Mouse (Mus musculus) heart, postnatal 0 days (tissue): ENCODE data around the gene Slc24a4.

Source experiments
- CTCF ChIP-seq: IDR thresholded peaks from 2 replicates; pipeline ENCODE4 v1.5.1; 2016; ENCODE audit warnings: antibody characterized with exemption, control low read depth, low read depth
- EP300 ChIP-seq: IDR thresholded peaks from 2 replicates; pipeline ENCODE4 v1.6.1; 2016; ENCODE audit warnings: antibody characterized with exemption, low read depth

GRCm38 (mm10) chr12:102243915-102244314 lies 115.4 kb downstream of the Slc24a4 start:
- TF ChIP-seq CTCF (no peak), EP300 (no peak)
